Mouse (Mus musculus) heart, embryonic 14.5 days (tissue): ENCODE data around the gene Tnn. TPM values are rescaled to one million over a fixed set of nuclear protein-coding genes. Genes with fewer than 3 reads are reported as not detected.

ENCODE experiments used
- ATAC-seq: fragments of 200-750 bp; cut with Nextera tagmentation; 2 replicates; pipeline ENCODE4 v1.8.0; 2017; ENCODE audit warnings: low read depth, moderate TSS enrichment; ENCODE audit not compliant: insufficient number of reproducible peaks, insufficient read depth, low FRiP score
- H3K27ac ChIP-seq, 2 experiments: fragments of 200-500 bp in 1 of 2; fragments of 300-500 bp in 1 of 2; sonication (generic) in 1 of 2; replicated peaks in 1 of 2; 2 replicates each; pipeline ENCODE4 v1.5.1; 2012 to 2014; ENCODE audit warnings: low read depth in 2 of 2, low read length in 2 of 2, control low read depth in 1 of 2, mild to moderate bottlenecking in 1 of 2, mixed read lengths in 1 of 2; ENCODE audit not compliant: control insufficient read depth in 1 of 2, insufficient read depth in 1 of 2
- H3K27me3 ChIP-seq: fragments of 300-500 bp; sonication (generic); 2 replicates; pipeline ENCODE4 v1.6.1; 2014; ENCODE audit warnings: mild to moderate bottlenecking, low read length, control low read depth; ENCODE audit not compliant: control insufficient read depth, insufficient read depth
- H3K36me3 ChIP-seq: fragments of 300-500 bp; sonication (generic); 2 replicates; pipeline ENCODE4 v1.6.1; 2014; ENCODE audit warnings: mild to moderate bottlenecking, control low read depth, low read length, mixed read lengths; ENCODE audit not compliant: control insufficient read depth, insufficient read depth
- H3K4me1 ChIP-seq, 2 experiments: fragments of 200-500 bp in 1 of 2; fragments of 300-500 bp in 1 of 2; sonication (generic) in 1 of 2; 2 replicates each; pipeline ENCODE4 v1.6.1; 2012 to 2014; ENCODE audit warnings: low read length in 2 of 2, control low read depth in 1 of 2, mixed read lengths in 1 of 2; ENCODE audit not compliant: control insufficient read depth in 2 of 2, insufficient read depth in 2 of 2
- H3K4me2 ChIP-seq: fragments of 300-500 bp; sonication (generic); 2 replicates; pipeline ENCODE4 v1.6.1; 2014; ENCODE audit warnings: mild to moderate bottlenecking, low read length
- H3K4me3 ChIP-seq, 2 experiments: fragments of 200-500 bp in 1 of 2; fragments of 300-500 bp in 1 of 2; sonication (generic) in 1 of 2; 2 replicates each; pipeline ENCODE4 v1.5.1; 2012 to 2014; ENCODE audit warnings: low read length in 2 of 2, mild to moderate bottlenecking in 2 of 2, control low read depth in 1 of 2, low read depth in 1 of 2, moderate library complexity in 1 of 2; ENCODE audit not compliant: control insufficient read depth in 1 of 2, insufficient read depth in 1 of 2
- H3K9ac ChIP-seq: fragments of 300-500 bp; sonication (generic); 2 replicates; pipeline ENCODE4 v1.6.1; 2014; ENCODE audit warnings: mild to moderate bottlenecking, low read length
- H3K9me3 ChIP-seq: fragments of 300-500 bp; sonication (generic); 2 replicates; pipeline ENCODE4 v1.6.1; 2016; ENCODE audit warnings: low read length, control low read depth; ENCODE audit not compliant: control insufficient read depth
- WGBS: fragments of 180-500 bp; shearing (Covaris S2); extraction: QIAGEN DNeasy Blood & Tissue Kit; methylation state at CpG from one replicate; pipeline ENCODE4 v1.1.7; 2014; 5-methylcytosine and 5-hydroxymethylcytosine counted together
- polyA plus RNA-seq: library from polyadenylated mRNA; unstranded; fragments of >200 nt; fragmentation: Nextera tagmentation; extraction: Ambion mirVana; gene quantifications from 2 replicates; pipeline ENCODE4 v1.2.1, GENCODE M21; 2014

The Tnn gene
- polyA plus RNA-seq, 1 experiment from 2014 or later: 0.03 TPM

DNA sequence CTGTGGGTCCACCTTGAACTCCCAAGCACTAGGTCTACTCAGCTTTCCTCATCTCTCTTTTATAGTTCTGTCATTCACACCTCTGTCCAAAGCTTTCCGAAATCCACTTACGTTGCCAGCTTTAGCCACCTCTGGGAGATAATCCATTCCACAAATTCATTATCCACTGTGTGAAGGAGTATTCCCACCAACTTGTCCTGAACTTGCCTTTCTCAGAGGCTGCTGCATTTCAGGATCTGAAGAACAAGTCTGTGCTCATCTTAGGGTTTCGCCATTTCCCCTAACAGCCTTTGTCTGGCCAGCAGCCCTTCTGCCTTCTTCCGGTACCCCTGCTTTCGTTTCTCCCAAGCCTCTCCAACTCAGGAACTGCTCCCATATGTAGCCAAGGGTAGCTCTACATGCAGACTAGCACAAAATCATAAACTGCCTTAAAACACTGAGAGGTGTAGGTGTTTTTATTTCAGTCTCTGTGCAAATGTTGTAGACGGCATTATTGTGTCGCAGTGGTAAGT is 112.1 kb downstream of the Tnn start:
- WGBS: 86% methylated on average over 7 of the region's 7 CpGs
- H3K9me3 ChIP-seq: no peaks in the 10 kb centered on the region
- H3K27ac ChIP-seq: no peak overlapping the region
- no peak for ATAC-seq
- H3K36me3 ChIP-seq: no peaks in the 10 kb centered on the region
- H3K27me3 ChIP-seq: no peaks in the 10 kb centered on the region
- no peak overlapping the region for H3K4me2 ChIP-seq
- no peak overlapping the region for H3K9ac ChIP-seq
- peaks cover 9 to 18% of the 10 kb centered on the region in 2 experiments for H3K4me1 ChIP-seq
- no peak overlapping the region for H3K4me3 ChIP-seq

DNA sequence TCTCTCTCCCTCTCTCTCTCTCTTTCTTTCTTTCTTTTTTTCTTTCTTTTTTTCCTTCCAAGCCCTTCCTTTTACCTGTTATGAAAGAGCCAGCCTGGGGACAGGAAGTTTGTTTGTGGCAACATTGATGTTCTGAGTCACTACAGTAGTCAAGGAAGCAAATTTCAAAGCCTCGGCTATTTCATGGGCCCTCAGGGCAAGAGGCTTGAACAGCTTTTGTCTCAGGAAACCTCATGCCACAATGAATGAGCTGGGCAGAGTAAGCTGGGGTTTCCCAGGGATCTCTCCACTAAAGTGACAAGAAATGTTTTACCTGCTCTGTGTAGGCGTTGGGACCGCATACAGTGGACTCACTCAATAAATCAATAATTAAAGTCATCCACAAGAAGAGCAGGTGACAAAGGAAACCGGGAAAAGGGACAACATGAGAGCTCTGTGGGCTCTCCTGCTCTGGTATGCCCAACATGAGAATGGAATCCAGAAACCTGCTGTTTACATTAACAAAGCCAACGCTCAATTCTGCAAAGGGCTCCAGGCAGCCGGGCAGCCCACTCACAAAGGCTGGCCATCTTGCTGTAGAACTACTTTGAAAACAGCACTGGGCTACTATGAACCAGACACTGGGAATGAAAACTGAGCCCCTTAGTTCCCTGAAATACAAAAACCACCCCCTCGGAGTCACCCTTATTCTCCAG is 113.3 kb downstream of the Tnn start:
- H3K9ac ChIP-seq: no peak overlapping the region
- H3K9me3 ChIP-seq: no peaks in the 10 kb centered on the region
- ATAC-seq: no peak
- no peak overlapping the region for H3K4me2 ChIP-seq
- 75% methylated on average over 7 of the region's 7 CpGs for WGBS
- peaks cover 9 to 11% of the 10 kb centered on the region in 2 experiments for H3K4me1 ChIP-seq
- no peak overlapping the region for H3K27ac ChIP-seq
- no peak overlapping the region for H3K4me3 ChIP-seq
- H3K36me3 ChIP-seq: no peaks in the 10 kb centered on the region
- no peaks in the 10 kb centered on the region for H3K27me3 ChIP-seq

DNA sequence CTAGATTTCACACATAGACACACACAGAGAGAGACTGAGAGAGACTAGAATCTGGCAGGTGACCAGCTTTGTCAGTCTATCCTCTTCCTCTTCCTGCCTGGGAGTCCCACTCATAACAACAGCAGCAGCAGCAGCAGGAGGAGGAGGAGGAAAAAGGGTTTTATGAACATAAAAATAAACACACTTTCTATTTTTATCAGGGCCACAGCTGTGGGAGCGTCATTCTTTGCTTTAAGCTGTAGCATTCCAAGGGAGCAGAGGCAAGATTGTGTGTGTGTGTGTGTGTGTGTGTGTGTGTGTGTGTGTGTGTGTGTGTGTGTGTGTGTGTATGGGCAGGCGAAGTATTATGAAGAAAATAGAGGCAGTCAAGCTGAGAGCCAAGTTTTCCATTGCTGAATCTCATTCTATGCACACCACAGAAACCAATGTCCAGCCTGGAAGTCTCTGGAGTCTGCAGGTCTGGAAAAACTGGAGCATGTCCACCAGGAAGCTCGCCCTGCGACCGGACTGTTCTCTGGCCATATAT is 116.3 kb downstream of the Tnn start:
- Histone ChIP-seq H3K27ac (peak overlapping the region; percentile 18 to 64), H3K9me3 (no peaks in the 10 kb centered on the region), H3K4me1 (peaks cover 2 to 5% of the 10 kb centered on the region in 2 experiments; a peak in 1 of 4 replicates), H3K27me3 (no peaks in the 10 kb centered on the region), H3K4me3 (no peak overlapping the region), H3K4me2 (no peak overlapping the region), H3K9ac (no peak overlapping the region), H3K36me3 (no peaks in the 10 kb centered on the region)
- WGBS: 53% methylated on average over 5 of the region's 5 CpGs
- ATAC-seq: peak; percentile 68

DNA sequence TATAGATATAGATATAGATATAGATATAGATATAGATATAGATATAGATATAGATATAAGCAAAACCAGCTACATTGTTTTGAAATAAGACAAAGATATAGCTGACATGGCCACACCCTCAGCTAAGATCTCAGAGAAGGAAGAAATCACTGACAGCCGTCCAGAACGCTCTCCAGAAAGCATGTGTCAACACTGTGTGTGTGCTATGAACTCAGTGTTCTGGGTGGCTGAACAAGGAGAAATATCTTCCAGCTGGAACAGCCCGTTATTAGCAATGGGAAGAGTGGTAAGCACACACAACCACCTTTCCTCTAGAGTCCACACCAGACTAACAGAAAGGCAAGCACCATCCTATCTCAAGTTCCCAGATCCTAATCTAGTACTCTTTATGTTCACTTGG is 117.8 kb downstream of the Tnn start:
- WGBS: 30% methylated on average over 3 of the region's 3 CpGs
- Histone ChIP-seq H3K4me1 (peaks cover 2 to 5% of the 10 kb centered on the region in 2 experiments; a peak in 1 of 4 replicates), H3K36me3 (no peaks in the 10 kb centered on the region), H3K27ac (no peak overlapping the region), H3K4me3 (no peak overlapping the region), H3K27me3 (no peaks in the 10 kb centered on the region), H3K9me3 (no peaks in the 10 kb centered on the region), H3K4me2 (no peak overlapping the region), H3K9ac (no peak overlapping the region)
- no peak for ATAC-seq

Other genes with a start within 250 kb of the Tnn start
- 19.1 and 20.9 TPM in 2 replicates for gene 4930523C07Rik, start 109.2 kb downstream of the Tnn start, polyA plus RNA-seq
- 180 and 204 TPM in 2 replicates for gene Mrps14, start 41.6 kb upstream of the Tnn start, polyA plus RNA-seq
- gene Cacybp, start 59.3 kb upstream of the Tnn start, polyA plus RNA-seq: 144 and 148 TPM in 2 replicates